In the genomic region with DNA sequence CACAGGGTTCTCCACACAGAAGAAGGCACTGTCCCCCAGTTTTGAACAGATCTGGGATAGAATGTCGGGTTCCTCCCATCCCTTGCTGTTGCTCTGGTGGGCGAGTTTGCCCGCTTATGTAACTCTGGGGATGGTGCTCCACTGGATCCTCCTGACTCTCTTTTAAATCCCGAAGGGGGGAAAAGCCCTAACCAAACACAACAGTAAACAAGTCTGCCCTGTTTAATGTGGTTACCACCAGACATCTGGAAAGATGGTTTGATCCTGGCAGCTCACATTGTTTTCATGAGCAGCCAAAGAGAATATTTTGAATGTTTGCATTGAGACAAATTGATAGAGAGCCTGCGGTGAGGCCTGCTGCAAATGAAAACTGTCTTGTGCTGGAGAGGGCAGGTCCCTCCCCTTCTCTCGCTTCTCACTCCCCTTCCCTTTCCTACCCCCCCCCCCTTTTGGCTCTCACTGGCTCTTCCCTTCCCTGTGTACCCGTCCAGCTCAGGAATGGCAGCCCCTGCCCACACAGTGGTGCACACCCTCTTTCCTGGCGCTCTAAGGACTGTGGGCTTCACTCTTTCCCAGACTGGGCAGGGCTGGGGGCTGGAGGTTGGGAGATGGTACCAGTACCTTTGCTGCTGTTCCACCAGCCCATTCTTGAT, we compare ENCODE assay signal across 7 mouse cellular contexts. TPM values are rescaled to one million over a fixed set of nuclear protein-coding genes. Genes with fewer than 3 reads are reported as not detected.
A peak's percentile ranks its signal among the peaks of the same experiment; 100 is the strongest.
DNase-seq lines count a peak whose midpoint lies in the region; ATAC-seq and TF ChIP-seq lines count a peak whose summit lies in the region.

No protein-coding gene starts in this region.

- H3K9me3 ChIP-seq in kidney, embryonic 14.5 days (ENCODE audit: control insufficient read depth, low read length) = no peaks in the 10 kb centered on the region
- no peaks in the 10 kb centered on the region for H3K9me3 ChIP-seq in E14TG2a.4 (ENCODE audit: low read length)
- H3K9me3 ChIP-seq in intestine, embryonic 15.5 days = no peaks in the 10 kb centered on the region

- no peak for TF ChIP-seq CTCF in E14TG2a.4 (conservative IDR thresholded peaks at IDR 0.05; ENCODE audit: low read length)
- no peak for TF ChIP-seq CTCF in thymus, adult 2 months (IDR thresholded peaks at IDR 0.05; ENCODE audit: borderline replicate concordance, control insufficient read depth, extremely low read depth, insufficient read depth, low read length, poor library complexity)

- ATAC-seq in kidney, embryonic 14.5 days (ENCODE audit: low FRiP score, low TSS enrichment) = no peak
- no peak for ATAC-seq in intestine, embryonic 15.5 days

- H3K4me3 ChIP-seq in kidney, embryonic 14.5 days (ENCODE audit: low read length) = no peak overlapping the region
- H3K4me3 ChIP-seq in E14TG2a.4 (replicated peaks; ENCODE audit: low read length) = 0 out of 2 replicates have a peak overlapping the region, but pooled peaks have one; percentile 4
- no peak overlapping the region for H3K4me3 ChIP-seq in intestine, embryonic 15.5 days (replicated peaks)
- H3K4me3 ChIP-seq in thymus, adult 2 months (ENCODE audit: control insufficient read depth, insufficient read depth, low read length) = no peak overlapping the region

- no peak overlapping the region; the same call in 1 of the 2 replicates for H3K27ac ChIP-seq in kidney, embryonic 14.5 days (ENCODE audit: low read depth, low read length)
- no peak overlapping the region for H3K27ac ChIP-seq in intestine, embryonic 15.5 days
- H3K27ac ChIP-seq in thymus, adult 2 months (ENCODE audit: control insufficient read depth, insufficient read depth, low read length) = no peak overlapping the region

- H3K4me1 ChIP-seq in kidney, embryonic 14.5 days (ENCODE audit: control insufficient read depth, insufficient read depth, low read length) = peaks cover 39% of the 10 kb centered on the region
- peaks cover 53% of the 10 kb centered on the region for H3K4me1 ChIP-seq in E14TG2a.4 (replicated peaks; ENCODE audit: low read depth, low read length)
- H3K4me1 ChIP-seq in intestine, embryonic 15.5 days (replicated peaks) = peaks cover 41% of the 10 kb centered on the region
- H3K4me1 ChIP-seq in thymus, adult 2 months (replicated peaks; ENCODE audit: control insufficient read depth, insufficient read depth, low read length) = peaks cover 29% of the 10 kb centered on the region

- 17% methylated on average over 8 of the region's 8 CpGs for WGBS in kidney, embryonic 14.5 days
- WGBS in intestine, embryonic 15.5 days = 28% methylated on average over 8 of the region's 8 CpGs
- 61% methylated on average over 8 of the region's 8 CpGs for WGBS in thymus, adult 2 months

- H3K27me3 ChIP-seq in kidney, embryonic 14.5 days (ENCODE audit: control insufficient read depth, insufficient read depth, low read length) = peaks cover 11% of the 10 kb centered on the region; the same call in 1 of the 2 replicates
- peaks cover 96% of the 10 kb centered on the region for H3K27me3 ChIP-seq in E14TG2a.4 (ENCODE audit: insufficient read depth, low read length)
- H3K27me3 ChIP-seq in intestine, embryonic 15.5 days (replicated peaks) = peaks cover 57% of the 10 kb centered on the region
- 0 out of 2 replicates have a peak, but pooled peaks cover 4% of the 10 kb centered on the region for H3K27me3 ChIP-seq in thymus, adult 2 months (ENCODE audit: control insufficient read depth, insufficient read depth, low read length)

- no peak for DNase-seq in kidney, adult 11 months
- DNase-seq in 416B (ENCODE audit: low read depth) = peak; percentile 43
- DNase-seq in adrenal gland, postnatal 4 days (ENCODE audit: low spot score in 2 of 2) = no peak
- DNase-seq in thymus, adult 2 months = no peak

- no peak overlapping the region for H3K9ac ChIP-seq in kidney, embryonic 14.5 days (ENCODE audit: low read depth, low read length)
- H3K9ac ChIP-seq in intestine, embryonic 15.5 days = no peak overlapping the region

- H3K36me3 ChIP-seq in kidney, embryonic 14.5 days (ENCODE audit: control insufficient read depth, insufficient read depth, low read length) = no peaks in the 10 kb centered on the region
- no peaks in the 10 kb centered on the region for H3K36me3 ChIP-seq in E14TG2a.4 (ENCODE audit: insufficient read depth, low read length)
- no peaks in the 10 kb centered on the region for H3K36me3 ChIP-seq in intestine, embryonic 15.5 days
- no peaks in the 10 kb centered on the region for H3K36me3 ChIP-seq in thymus, adult 2 months (ENCODE audit: control insufficient read depth, insufficient read depth, low read length)

- TF ChIP-seq POLR2A in thymus, adult 2 months (IDR thresholded peaks at IDR 0.05; ENCODE audit: control insufficient read depth, extremely low read depth, insufficient read depth, low read length, poor library complexity) = no peak

- peak overlapping the region; percentile 32 for H3K4me2 ChIP-seq in kidney, embryonic 14.5 days (replicated peaks; ENCODE audit: low read depth, low read length)
- H3K4me2 ChIP-seq in intestine, embryonic 15.5 days (replicated peaks) = peak overlapping the region; percentile 93; the same call in 1 of the 2 replicates

RNA-seq across cellular contexts. Expression of a gene that starts 1.4 kb away (rescaled TPM):
- polyA plus RNA-seq in kidney, embryonic 14.5 days (2014; fragmentation: Nextera tagmentation; extraction: Ambion mirVana) = 24.0 and 27.3 TPM in 2 replicates
- polyA plus RNA-seq in intestine, embryonic 15.5 days (2015; fragmentation: Nextera tagmentation; extraction: Ambion mirVana) = 12.6 and 14.4 TPM in 2 replicates
- 10 to 100 TPM; 27.5 to 28.1 TPM for total RNA-seq in adrenal gland, postnatal 4 days (2021)
- 28.5 and 33.9 TPM in 2 replicates for polyA plus RNA-seq in thymus, adult 2 months (2012; rRNA removed)
